Mouse (Mus musculus) left cerebral cortex, postnatal 25 days (tissue): ENCODE data around the gene Mrvi1. TPM values are rescaled to one million over a fixed set of nuclear protein-coding genes. Genes with fewer than 3 reads are reported as not detected.

Experiments used
- DNase-seq, 2 experiments: peaks; one replicate each; pipeline ENCODE4 v3.0.0; 2022; ENCODE audit warnings: low spot score in 2 of 2, mixed read lengths in 1 of 2
- intact Hi-C: fragments of 180-260 bp; cut with DNase I; formaldehyde crosslinking; loops from one replicate; pipeline ENCODE4 v1.15.1; 2025
- total RNA-seq, 2 experiments: library from RNA; stranded (reverse); gene quantifications; 2 replicates each; pipeline ENCODE4 v1.2.3; 2021

The Mrvi1 gene
- total RNA-seq, 2 experiments from 2014 or later: 2.3 to 3.1 TPM

- intact Hi-C loops: no loop called here
- DNase-seq: no peak
Observed at GRCm38 (mm10) chr7:110848371-110848770, 133.9 kb downstream of the Mrvi1 start.

GRCm38 (mm10) chr7:110847321-110847720 is 134.9 kb downstream of the Mrvi1 start:
- intact Hi-C loops: no loop called here
- no peak for DNase-seq

- intact Hi-C loops: no loop called here
- peak; percentile 94 to 96 for DNase-seq
Observed at GRCm38 (mm10) chr7:110843916-110844874, 138.1 kb downstream of the Mrvi1 start, which contains the start of gene Rnf141. Gene Rnf141 (minus strand): TSS chr7:110844457.

GRCm38 (mm10) chr7:110840332-110840731 is 141.9 kb downstream of the Mrvi1 start:
- DNase-seq: no peak
- intact Hi-C loops: no loop called here

GRCm38 (mm10) chr7:110834522-110834921 is 147.7 kb downstream of the Mrvi1 start:
- intact Hi-C loops: no loop called here

GRCm38 (mm10) chr7:110834018-110834417 is 148.2 kb downstream of the Mrvi1 start:
- intact Hi-C loops: no loop called here
- DNase-seq: no peak

More at GRCm38 (mm10) chr7:110834522-110834921, 147.7 kb downstream of the Mrvi1 start:
- no peak for DNase-seq

- intact Hi-C loops: no loop called here
- DNase-seq: no peak
Observed at GRCm38 (mm10) chr7:110833024-110833423, 149.2 kb downstream of the Mrvi1 start.

- no peak for DNase-seq
- intact Hi-C loops: loop anchor here (1.0 kb wide), 1 partner anchor 18 kb away; no protein-coding TSS in a partner anchor
Observed at GRCm38 (mm10) chr7:110823995-110824953, 158.0 kb downstream of the Mrvi1 start.

- DNase-seq: no peak
- intact Hi-C loops: loop anchor here (1.0 kb wide), 1 partner anchor 19 kb away; no protein-coding TSS in a partner anchor
Observed at GRCm38 (mm10) chr7:110823593-110823992, 158.7 kb downstream of the Mrvi1 start.

GRCm38 (mm10) chr7:110823076-110823475 is 159.2 kb downstream of the Mrvi1 start:
- intact Hi-C loops: loop anchor here (1.0 kb wide), 1 partner anchor 19 kb away; no protein-coding TSS in a partner anchor
- no peak for DNase-seq

- intact Hi-C loops: no loop called here
Observed at GRCm38 (mm10) chr7:110822055-110822454, 160.2 kb downstream of the Mrvi1 start.

GRCm38 (mm10) chr7:110821653-110822052 is 160.6 kb downstream of the Mrvi1 start:
- DNase-seq: peak; percentile 47 to 81
- intact Hi-C loops: no loop called here

More at GRCm38 (mm10) chr7:110822055-110822454, 160.2 kb downstream of the Mrvi1 start:
- no peak for DNase-seq

GRCm38 (mm10) chr7:110821068-110821467 is 161.2 kb downstream of the Mrvi1 start:
- DNase-seq: peak in 1 of 2 experiments; percentile 43
- intact Hi-C loops: no loop called here

GRCm38 (mm10) chr7:110818787-110819350 is 163.4 kb downstream of the Mrvi1 start:
- DNase-seq: no peak
- intact Hi-C loops: no loop called here

Other genes with a start within 250 kb of the Mrvi1 start
- gene Ampd3, start 214.3 kb downstream of the Mrvi1 start, total RNA-seq: 10 to 100 TPM; 22.0 to 24.2 TPM
- gene Rnf141, start 138.0 kb downstream of the Mrvi1 start, total RNA-seq: 10 to 100 TPM; 70.9 to 82.1 TPM
- 1 to 10 TPM; 1.3 to 3.0 TPM for gene Lyve1, start 119.2 kb downstream of the Mrvi1 start, total RNA-seq
- gene Ctr9, start 46.5 kb upstream of the Mrvi1 start, total RNA-seq: 10 to 100 TPM; 42.2 to 46.8 TPM
- gene Eif4g2, start 100.6 kb upstream of the Mrvi1 start, total RNA-seq: 100 to 1,000 TPM; 667 to 689 TPM